Mouse (Mus musculus): ENCODE data around the gene Rbpj. TPM values are rescaled to one million over a fixed set of nuclear protein-coding genes. Genes with fewer than 3 reads are reported as not detected.
"Not testable (repeated sequence)": the region's sequence is repeated elsewhere in the genome, so short reads cannot be mapped to it uniquely, and the experiment has no call there.

The Rbpj gene
- polyA plus RNA-seq, 1 experiment from 2014 or later, result 26.5 TPM

GRCm38 (mm10) chr5:53670321-53670938 lies 204.5 kb downstream of the Rbpj start:
- Histone ChIP-seq H3K4me1 (ENCODE audit: control insufficient read depth, insufficient read depth, low read length) (no peaks in the 10 kb centered on the region), H3K27me3 (ENCODE audit: control insufficient read depth, insufficient read depth, low read depth, low read length) (no peaks in the 10 kb centered on the region), H3K27ac (ENCODE audit: low read length) (no peak overlapping the region), H3K9me3 (replicated peaks; ENCODE audit: control insufficient read depth, low read length, poor library complexity, severe bottlenecking) (no peaks in the 10 kb centered on the region), H3K4me3 (ENCODE audit: low read depth, low read length) (no peak overlapping the region), H3K36me3 (ENCODE audit: control insufficient read depth, insufficient read depth, low read length) (no peaks in the 10 kb centered on the region), H3K4me2 (ENCODE audit: low read length) (no peak overlapping the region), H3K9ac (ENCODE audit: low read depth, low read length) (no peak overlapping the region)
- no peak for ATAC-seq
- WGBS, result 92% methylated on average over 10 of the region's 10 CpGs

- no peak overlapping the region for H3K4me3 ChIP-seq (ENCODE audit: low read depth, low read length)
- ATAC-seq, result no peak
- 53% methylated on average over 4 of the region's 4 CpGs for WGBS
Observed at GRCm38 (mm10) chr5:53671507-53671906, 205.6 kb downstream of the Rbpj start.

GRCm38 (mm10) chr5:53672352-53672751 lies 206.4 kb downstream of the Rbpj start:
- Histone ChIP-seq H3K27ac (ENCODE audit: low read length) (no peak overlapping the region), H3K4me1 (ENCODE audit: control insufficient read depth, insufficient read depth, low read length) (no peaks in the 10 kb centered on the region), H3K9ac (ENCODE audit: low read depth, low read length) (no peak overlapping the region), H3K4me2 (ENCODE audit: low read length) (no peak overlapping the region), H3K4me3 (ENCODE audit: low read depth, low read length) (no peak overlapping the region), H3K27me3 (ENCODE audit: control insufficient read depth, insufficient read depth, low read depth, low read length) (no peaks in the 10 kb centered on the region), H3K36me3 (ENCODE audit: control insufficient read depth, insufficient read depth, low read length) (no peaks in the 10 kb centered on the region), H3K9me3 (replicated peaks; ENCODE audit: control insufficient read depth, low read length, poor library complexity, severe bottlenecking) (no peaks in the 10 kb centered on the region)
- peak; percentile 76; the same call in 1 of the 2 replicates for ATAC-seq
- WGBS, result 33% methylated on average over 5 of the region's 5 CpGs

More at GRCm38 (mm10) chr5:53671507-53671906, 205.6 kb downstream of the Rbpj start:
- Histone ChIP-seq H3K36me3 (ENCODE audit: control insufficient read depth, insufficient read depth, low read length) (no peaks in the 10 kb centered on the region), H3K27ac (ENCODE audit: low read length) (no peak overlapping the region), H3K9ac (ENCODE audit: low read depth, low read length) (no peak overlapping the region), H3K4me2 (ENCODE audit: low read length) (no peak overlapping the region), H3K9me3 (replicated peaks; ENCODE audit: control insufficient read depth, low read length, poor library complexity, severe bottlenecking) (no peaks in the 10 kb centered on the region), H3K27me3 (ENCODE audit: control insufficient read depth, insufficient read depth, low read depth, low read length) (no peaks in the 10 kb centered on the region), H3K4me1 (ENCODE audit: control insufficient read depth, insufficient read depth, low read length) (no peaks in the 10 kb centered on the region)

- not testable (repeated sequence) for H3K4me2 ChIP-seq (ENCODE audit: low read length); H3K36me3 ChIP-seq (ENCODE audit: control insufficient read depth, insufficient read depth, low read length); H3K9ac ChIP-seq (ENCODE audit: low read depth, low read length); H3K4me1 ChIP-seq (ENCODE audit: control insufficient read depth, insufficient read depth, low read length); H3K9me3 ChIP-seq (replicated peaks; ENCODE audit: control insufficient read depth, low read length, poor library complexity, severe bottlenecking); ATAC-seq; H3K4me3 ChIP-seq (ENCODE audit: low read depth, low read length); H3K27me3 ChIP-seq (ENCODE audit: control insufficient read depth, insufficient read depth, low read depth, low read length); H3K27ac ChIP-seq (ENCODE audit: low read length)
- WGBS, result 88% methylated on average over 5 of the region's 6 CpGs
Observed at GRCm38 (mm10) chr5:53673493-53674150, 207.7 kb downstream of the Rbpj start.

GRCm38 (mm10) chr5:53676671-53677070 lies 210.7 kb downstream of the Rbpj start:
- H3K9me3 ChIP-seq (replicated peaks; ENCODE audit: control insufficient read depth, low read length, poor library complexity, severe bottlenecking), result no peaks in the 10 kb centered on the region
- ATAC-seq, result no peak
- H3K4me1 ChIP-seq (ENCODE audit: control insufficient read depth, insufficient read depth, low read length), result peaks cover 6% of the 10 kb centered on the region; the same call in 1 of the 2 replicates
- no peak overlapping the region for H3K9ac ChIP-seq (ENCODE audit: low read depth, low read length)
- no peak overlapping the region for H3K4me2 ChIP-seq (ENCODE audit: low read length)
- no peak overlapping the region for H3K27ac ChIP-seq (ENCODE audit: low read length)
- no peak overlapping the region for H3K4me3 ChIP-seq (ENCODE audit: low read depth, low read length)
- no peaks in the 10 kb centered on the region for H3K36me3 ChIP-seq (ENCODE audit: control insufficient read depth, insufficient read depth, low read length)
- H3K27me3 ChIP-seq (ENCODE audit: control insufficient read depth, insufficient read depth, low read depth, low read length), result no peaks in the 10 kb centered on the region
- 90% methylated on average over 8 of the region's 8 CpGs for WGBS

GRCm38 (mm10) chr5:53678036-53678767 lies 212.2 kb downstream of the Rbpj start:
- whole genome bisulfite sequencing, result 43% methylated on average over 13 of the region's 13 CpGs
- ATAC-seq, result peak; percentile 64; the same call in 1 of the 2 replicates
- Histone ChIP-seq H3K4me1 (ENCODE audit: control insufficient read depth, insufficient read depth, low read length) (peaks cover 6% of the 10 kb centered on the region; the same call in 1 of the 2 replicates), H3K36me3 (ENCODE audit: control insufficient read depth, insufficient read depth, low read length) (no peaks in the 10 kb centered on the region), H3K27me3 (ENCODE audit: control insufficient read depth, insufficient read depth, low read depth, low read length) (no peaks in the 10 kb centered on the region), H3K9me3 (replicated peaks; ENCODE audit: control insufficient read depth, low read length, poor library complexity, severe bottlenecking) (no peaks in the 10 kb centered on the region), H3K27ac (ENCODE audit: low read length) (no peak overlapping the region), H3K4me3 (ENCODE audit: low read depth, low read length) (no peak overlapping the region), H3K9ac (ENCODE audit: low read depth, low read length) (no peak overlapping the region), H3K4me2 (ENCODE audit: low read length) (no peak overlapping the region)

GRCm38 (mm10) chr5:53679651-53680050 lies 213.7 kb downstream of the Rbpj start:
- Histone ChIP-seq H3K4me3 (ENCODE audit: low read depth, low read length) (no peak overlapping the region), H3K27ac (ENCODE audit: low read length) (no peak overlapping the region)

GRCm38 (mm10) chr5:53683916-53684315 lies 218.0 kb downstream of the Rbpj start:
- Histone ChIP-seq H3K36me3 (ENCODE audit: control insufficient read depth, insufficient read depth, low read length) (no peaks in the 10 kb centered on the region), H3K9me3 (replicated peaks; ENCODE audit: control insufficient read depth, low read length, poor library complexity, severe bottlenecking) (no peaks in the 10 kb centered on the region), H3K4me3 (ENCODE audit: low read depth, low read length) (no peak overlapping the region), H3K9ac (ENCODE audit: low read depth, low read length) (no peak overlapping the region), H3K4me1 (ENCODE audit: control insufficient read depth, insufficient read depth, low read length) (peaks cover under 1% of the 10 kb centered on the region; the same call in 1 of the 2 replicates), H3K27me3 (ENCODE audit: control insufficient read depth, insufficient read depth, low read depth, low read length) (no peaks in the 10 kb centered on the region), H3K4me2 (ENCODE audit: low read length) (no peak overlapping the region), H3K27ac (ENCODE audit: low read length) (no peak overlapping the region)
- ATAC-seq, result no peak
- WGBS, result 62% methylated on average over 3 of the region's 3 CpGs

More at GRCm38 (mm10) chr5:53679651-53680050, 213.7 kb downstream of the Rbpj start:
- H3K4me1 ChIP-seq (ENCODE audit: control insufficient read depth, insufficient read depth, low read length), result peaks cover 6% of the 10 kb centered on the region; the same call in 1 of the 2 replicates
- no peaks in the 10 kb centered on the region for H3K9me3 ChIP-seq (replicated peaks; ENCODE audit: control insufficient read depth, low read length, poor library complexity, severe bottlenecking)
- H3K9ac ChIP-seq (ENCODE audit: low read depth, low read length), result no peak overlapping the region
- H3K4me2 ChIP-seq (ENCODE audit: low read length), result no peak overlapping the region
- WGBS, result 77% methylated on average over 6 of the region's 6 CpGs
- no peaks in the 10 kb centered on the region for H3K27me3 ChIP-seq (ENCODE audit: control insufficient read depth, insufficient read depth, low read depth, low read length)
- no peaks in the 10 kb centered on the region for H3K36me3 ChIP-seq (ENCODE audit: control insufficient read depth, insufficient read depth, low read length)
- no peak for ATAC-seq

GRCm38 (mm10) chr5:53684417-53684816 lies 218.5 kb downstream of the Rbpj start:
- Histone ChIP-seq H3K36me3 (ENCODE audit: control insufficient read depth, insufficient read depth, low read length) (no peaks in the 10 kb centered on the region), H3K27me3 (ENCODE audit: control insufficient read depth, insufficient read depth, low read depth, low read length) (no peaks in the 10 kb centered on the region), H3K9me3 (replicated peaks; ENCODE audit: control insufficient read depth, low read length, poor library complexity, severe bottlenecking) (no peaks in the 10 kb centered on the region), H3K9ac (ENCODE audit: low read depth, low read length) (no peak overlapping the region), H3K4me1 (ENCODE audit: control insufficient read depth, insufficient read depth, low read length) (no peaks in the 10 kb centered on the region), H3K4me2 (ENCODE audit: low read length) (no peak overlapping the region), H3K27ac (ENCODE audit: low read length) (no peak overlapping the region), H3K4me3 (ENCODE audit: low read depth, low read length) (no peak overlapping the region)
- no peak for ATAC-seq
- WGBS, result 90% methylated on average over 1 of the region's 1 CpGs

Data from midbrain, embryonic 16.5 days (tissue).